Mouse (Mus musculus) R1 (cell line): ENCODE measurements at regions not wholly inside any gene's neighbourhood (a gene's known extent, or its start where the extent isn't known, plus 50 kb on each side); places are given as distances from the start of the nearest gene placed in this dataset.
A peak's percentile ranks its signal among the peaks of the same experiment; 100 is the strongest.

Experiments used
- DNase-seq: peaks from one replicate; pipeline ENCODE4 v3.0.0-alpha.2; 2018; ENCODE audit warnings: low read depth, low spot score

GRCm38 (mm10) chr4:33786027-33786426, 138.4 kb upstream of the Cnr1 start:
- no peak for DNase-seq

DNA sequence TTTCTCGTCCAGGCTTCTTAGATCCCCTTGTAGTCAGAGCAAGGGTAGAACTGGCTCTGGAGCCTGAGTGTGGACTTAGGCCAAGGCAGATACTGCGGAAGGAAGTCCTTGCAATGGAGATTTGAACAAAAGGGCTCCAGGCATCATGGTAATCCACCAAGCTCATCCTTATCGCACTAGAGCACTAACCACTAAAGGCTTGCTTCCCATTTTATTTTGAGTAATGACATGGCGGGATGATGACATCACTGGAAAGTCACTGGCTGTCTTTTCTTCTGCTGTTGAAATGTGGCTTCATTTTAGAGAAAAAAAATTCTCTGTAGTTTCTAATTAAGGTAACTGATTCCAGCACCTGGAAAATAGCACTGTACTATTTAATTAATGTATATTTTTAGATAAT, 137.4 kb upstream of the Cnr1 start:
- no peak for DNase-seq

DNA sequence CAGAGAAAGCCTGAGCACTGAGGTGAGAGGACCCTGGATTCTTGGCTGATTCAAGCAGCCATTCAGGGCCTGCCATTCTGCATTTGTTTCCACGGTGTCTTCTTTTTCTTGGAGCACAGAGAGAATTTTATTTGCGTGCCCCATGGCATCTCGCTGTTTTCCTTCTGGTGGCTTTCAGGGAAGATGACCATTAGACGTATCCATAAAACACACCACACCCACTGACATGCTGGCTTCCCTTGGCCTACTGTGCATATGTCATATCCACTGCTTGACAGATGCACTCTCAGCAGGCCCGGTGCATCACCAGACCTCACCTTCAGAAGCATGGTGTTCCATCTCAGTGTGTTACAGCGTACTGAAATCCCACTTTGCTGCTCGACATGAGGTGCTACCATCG, 131.0 kb upstream of the Cnr1 start:
- no peak for DNase-seq

DNA sequence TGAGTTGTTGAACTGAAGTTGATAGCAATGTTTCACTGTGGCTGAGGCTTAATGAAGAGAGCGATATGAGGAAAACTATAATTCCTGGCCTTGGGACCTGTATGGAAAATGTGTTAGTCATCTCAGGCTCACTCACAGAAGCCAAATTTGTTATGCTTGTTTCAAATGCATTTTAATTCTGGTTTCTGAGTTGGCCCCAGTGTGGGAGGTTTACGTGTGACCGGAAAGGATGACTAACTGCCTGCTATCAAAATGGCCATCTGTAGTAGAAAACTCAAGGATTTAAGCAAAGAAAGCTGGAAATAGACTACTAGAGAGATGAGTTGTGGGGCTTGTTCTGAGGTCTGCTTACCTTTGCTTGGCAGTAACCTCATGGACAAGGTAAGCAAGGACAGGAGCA, 128.9 kb upstream of the Cnr1 start:
- no peak for DNase-seq

GRCm38 (mm10) chr4:33797964-33798363, 126.4 kb upstream of the Cnr1 start:
- no peak for DNase-seq

DNA sequence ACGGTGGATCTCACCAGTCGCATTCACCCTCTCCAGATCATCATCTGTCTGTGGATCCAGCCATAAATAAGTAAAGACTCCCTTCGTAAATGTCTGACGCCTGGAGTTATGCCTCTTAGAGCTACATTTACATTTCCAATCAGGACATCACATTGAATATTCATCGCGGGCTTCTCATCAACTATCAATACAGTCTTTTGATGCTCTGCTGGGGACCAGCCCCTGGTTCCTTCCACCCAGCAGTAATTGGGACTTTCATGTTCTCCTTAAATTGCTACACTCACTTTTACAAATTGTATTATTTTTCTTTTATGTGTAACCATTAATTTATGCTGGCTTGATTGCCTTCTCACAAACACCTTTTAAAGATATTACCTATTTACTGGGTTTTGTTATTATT, 125.7 kb upstream of the Cnr1 start:
- DNase-seq, result no peak

GRCm38 (mm10) chr4:33799110-33799509, 125.3 kb upstream of the Cnr1 start:
- no peak for DNase-seq

DNA sequence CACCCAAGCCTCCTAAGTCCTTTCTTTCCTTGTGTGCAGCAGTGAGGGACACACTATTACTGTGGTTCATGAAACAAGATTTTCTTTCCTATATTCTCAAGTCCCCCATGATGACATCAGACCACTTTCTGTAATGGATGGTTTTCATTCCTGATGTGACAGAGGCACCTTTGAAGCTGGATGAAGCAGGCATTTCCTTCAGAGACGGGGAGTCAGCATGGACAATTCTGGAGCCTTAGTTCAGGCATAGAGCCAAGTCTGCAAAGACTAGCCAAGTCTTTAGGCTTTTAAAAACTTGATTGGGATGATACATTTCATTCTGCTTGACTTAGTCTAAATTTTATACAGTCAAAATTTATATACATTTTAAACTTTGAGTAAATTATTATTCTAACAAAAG, 124.6 kb upstream of the Cnr1 start:
- no peak for DNase-seq

DNA sequence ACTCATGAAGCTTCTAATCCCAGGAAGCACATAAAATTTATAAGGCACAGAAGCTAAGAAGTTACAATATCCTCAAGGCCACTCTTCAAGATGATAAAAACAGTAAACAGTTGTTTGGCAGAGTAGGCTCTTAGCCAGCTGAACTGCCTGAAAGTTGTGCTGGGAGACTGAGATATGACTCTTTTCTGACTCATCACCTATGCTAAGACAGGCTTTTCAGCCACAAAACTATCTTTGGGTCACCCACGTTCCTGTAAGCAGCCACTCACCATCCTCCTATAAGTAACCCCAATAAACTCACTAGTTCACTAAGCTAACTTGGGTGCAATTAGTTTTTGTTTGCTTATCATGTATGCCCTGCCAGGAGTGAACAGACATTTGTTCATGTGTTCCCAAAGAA, 112.1 kb upstream of the Cnr1 start:
- DNase-seq, result no peak

GRCm38 (mm10) chr4:33823850-33824249, 100.5 kb upstream of the Cnr1 start:
- peak; percentile 98 for DNase-seq

DNA sequence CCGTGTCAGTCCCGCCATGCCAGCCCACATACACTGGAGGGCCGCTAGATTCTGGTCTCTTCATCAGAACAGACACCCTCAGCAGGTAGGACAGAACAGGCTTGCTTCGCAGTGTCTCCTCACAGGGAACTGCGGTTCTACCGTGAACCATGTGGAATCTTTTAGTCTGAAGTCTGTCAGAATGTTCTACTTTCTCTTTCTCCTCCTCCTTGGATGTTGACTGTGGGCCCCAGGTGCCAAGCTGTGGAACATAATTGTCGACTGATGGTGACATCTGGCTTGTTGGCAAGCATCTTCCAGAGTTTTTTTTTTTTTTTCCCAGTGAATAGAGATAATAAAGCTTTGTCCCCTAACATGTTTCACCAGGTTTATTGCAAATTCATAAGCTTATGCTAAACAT, 91.3 kb upstream of the Cnr1 start:
- no peak for DNase-seq

- no peak for DNase-seq
Measured at GRCm38 (mm10) chr4:33838436-33838835, 86.0 kb upstream of the Cnr1 start.

GRCm38 (mm10) chr4:33840119-33840518, 84.3 kb upstream of the Cnr1 start:
- DNase-seq, result no peak

- DNase-seq, result peak; percentile 60
Measured at GRCm38 (mm10) chr4:33845611-33846395, 78.6 kb upstream of the Cnr1 start.

DNA sequence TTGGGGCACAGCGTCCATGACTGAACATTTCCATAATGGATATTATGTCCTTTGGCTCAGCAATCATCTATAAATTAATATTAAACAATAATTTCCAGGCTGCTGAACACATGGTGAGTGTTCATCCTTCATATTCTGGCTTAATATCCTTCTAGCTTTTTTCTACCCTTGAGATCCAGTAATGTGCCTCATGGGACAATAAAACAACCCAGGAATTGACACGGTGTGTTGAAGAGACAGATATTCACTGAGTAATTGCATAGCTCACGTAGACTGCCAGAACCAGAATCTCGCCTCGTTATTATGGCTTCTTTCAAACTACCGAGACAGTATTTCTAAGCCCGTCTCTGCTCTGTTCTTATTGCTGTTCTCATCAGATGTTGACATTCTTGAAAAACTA, 74.1 kb upstream of the Cnr1 start:
- DNase-seq, result no peak

GRCm38 (mm10) chr4:33852294-33852693, 72.1 kb upstream of the Cnr1 start:
- DNase-seq, result no peak

GRCm38 (mm10) chr4:33855112-33855511, 69.3 kb upstream of the Cnr1 start:
- DNase-seq, result no peak

DNA sequence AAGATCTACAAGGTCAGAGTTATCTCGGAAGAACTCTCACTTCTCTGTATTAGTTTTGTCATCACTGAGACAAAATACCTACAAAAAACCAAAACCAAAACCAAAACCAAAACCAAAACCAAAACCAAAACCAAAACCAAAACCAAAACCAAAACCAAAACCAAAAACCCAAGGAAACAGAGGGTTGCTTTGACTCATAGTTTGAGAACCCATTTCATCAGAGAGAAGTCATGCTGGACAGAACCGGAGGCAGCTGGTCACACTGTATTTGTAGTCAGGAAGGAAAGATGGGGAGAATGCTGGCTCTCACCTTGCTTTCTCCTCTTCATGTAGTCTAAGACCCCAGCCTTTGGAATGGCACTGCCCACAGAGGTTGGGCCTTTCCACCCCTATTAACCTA, 57.3 kb upstream of the Cnr1 start:
- no peak for DNase-seq

DNA sequence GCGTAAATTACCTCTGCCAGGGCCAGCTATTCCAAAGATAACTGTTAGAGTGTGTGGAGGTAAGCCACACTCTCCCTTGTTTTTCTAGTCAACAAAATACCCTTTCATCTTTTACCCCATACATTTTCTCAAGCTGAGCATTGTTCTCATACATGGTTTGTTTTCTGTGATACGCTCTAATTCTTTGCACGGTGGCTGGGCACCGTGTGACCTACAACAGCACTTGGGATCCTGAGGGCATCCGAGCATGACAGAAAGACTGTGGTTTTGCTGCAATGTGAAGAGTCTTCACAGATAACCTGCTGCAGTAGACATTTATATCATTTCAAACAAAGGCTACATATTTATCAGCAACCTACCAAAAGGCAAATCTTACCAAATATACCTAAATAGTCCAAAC, 55.1 kb upstream of the Cnr1 start:
- DNase-seq, result no peak
